Mouse (Mus musculus) cerebellum, postnatal 36 days (tissue): ENCODE results near the gene Lamb1.

Source experiments
- DNase-seq, 2 experiments: peaks; one replicate each; pipeline ENCODE4 v3.0.0; 2021 to 2022; ENCODE audit warnings: mixed read lengths in 2 of 2

The Lamb1 gene

GRCm38 (mm10) chr12:31317670-31318408 lies 52.8 kb downstream of the Lamb1 start:
- DNase-seq, result no peak

GRCm38 (mm10) chr12:31318409-31318963 lies 53.5 kb downstream of the Lamb1 start:
- DNase-seq, result no peak

GRCm38 (mm10) chr12:31320817-31321216 lies 55.8 kb downstream of the Lamb1 start:
- DNase-seq, result peak; percentile 25 to 29

- DNase-seq, result no peak
Observed at GRCm38 (mm10) chr12:31321532-31321931, 56.5 kb downstream of the Lamb1 start.

GRCm38 (mm10) chr12:31323136-31323695 lies 58.2 kb downstream of the Lamb1 start:
- no peak for DNase-seq

- DNase-seq, result no peak
Observed at GRCm38 (mm10) chr12:31327139-31327538, 62.1 kb downstream of the Lamb1 start.

GRCm38 (mm10) chr12:31333261-31333660 lies 68.2 kb downstream of the Lamb1 start:
- DNase-seq, result peak in 1 of 2 experiments; percentile 35

GRCm38 (mm10) chr12:31350191-31350943 lies 85.3 kb downstream of the Lamb1 start:
- DNase-seq, result no peak

GRCm38 (mm10) chr12:31350944-31351928 lies 86.2 kb downstream of the Lamb1 start, which contains the start of gene Dld:
Gene Dld (minus strand): TSS chr12:31351453.
- DNase-seq, result peak; percentile 97

GRCm38 (mm10) chr12:31366428-31366827 lies 101.4 kb downstream of the Lamb1 start:
- no peak for DNase-seq

- no peak for DNase-seq
Observed at GRCm38 (mm10) chr12:31367721-31368120, 102.7 kb downstream of the Lamb1 start.

- DNase-seq, result no peak
Observed at GRCm38 (mm10) chr12:31369118-31369517, 104.1 kb downstream of the Lamb1 start.

GRCm38 (mm10) chr12:31369656-31370055 lies 104.6 kb downstream of the Lamb1 start:
- no peak for DNase-seq

- DNase-seq, result peak; percentile 48 to 61
Observed at GRCm38 (mm10) chr12:31374603-31375282, 109.7 kb downstream of the Lamb1 start.

GRCm38 (mm10) chr12:31375283-31375615 lies 110.2 kb downstream of the Lamb1 start:
- DNase-seq, result no peak

GRCm38 (mm10) chr12:31376326-31376950 lies 111.4 kb downstream of the Lamb1 start:
- peak in 1 of 2 experiments; percentile 8 for DNase-seq

- no peak for DNase-seq
Observed at GRCm38 (mm10) chr12:31377241-31377640, 112.2 kb downstream of the Lamb1 start.
